Mouse (Mus musculus): ENCODE data around the gene Ccdc70.
"Not testable (repeated sequence)": the region's sequence is repeated elsewhere in the genome, so short reads cannot be mapped to it uniquely, and the experiment has no call there.

The Ccdc70 gene

DNA sequence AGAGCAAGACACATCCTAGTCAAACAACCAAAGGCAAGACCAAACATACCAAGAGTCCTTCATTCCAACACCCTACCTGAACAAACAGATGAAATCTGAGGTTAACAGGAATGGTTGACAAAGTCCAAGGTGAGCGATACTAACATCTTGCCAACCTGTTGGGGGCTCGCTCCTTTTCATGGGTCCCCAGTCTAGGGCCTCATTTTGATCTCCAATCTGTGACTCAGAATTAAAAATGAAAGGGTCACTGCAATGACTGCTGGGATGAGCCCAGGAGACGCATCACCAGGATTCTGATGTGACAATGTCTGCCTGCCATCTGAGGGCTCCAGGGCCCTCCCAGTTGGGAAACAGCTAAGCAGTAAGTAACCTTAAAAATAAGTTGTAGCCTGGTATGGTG is at the start of gene Ccdc70:
Ccdc70 (plus strand) TSS at position 301 of the 400 bp plus-strand sequence.
- Histone ChIP-seq H3K27me3 (ENCODE audit: control insufficient read depth, insufficient read depth, low read length, poor library complexity, severe bottlenecking) (no peaks in the 10 kb centered on the region), H3K36me3 (ENCODE audit: control insufficient read depth, insufficient read depth, low read length, poor library complexity, severe bottlenecking) (no peaks in the 10 kb centered on the region)
- DNase-seq (ENCODE audit: low read depth, low spot score): no peak

DNA sequence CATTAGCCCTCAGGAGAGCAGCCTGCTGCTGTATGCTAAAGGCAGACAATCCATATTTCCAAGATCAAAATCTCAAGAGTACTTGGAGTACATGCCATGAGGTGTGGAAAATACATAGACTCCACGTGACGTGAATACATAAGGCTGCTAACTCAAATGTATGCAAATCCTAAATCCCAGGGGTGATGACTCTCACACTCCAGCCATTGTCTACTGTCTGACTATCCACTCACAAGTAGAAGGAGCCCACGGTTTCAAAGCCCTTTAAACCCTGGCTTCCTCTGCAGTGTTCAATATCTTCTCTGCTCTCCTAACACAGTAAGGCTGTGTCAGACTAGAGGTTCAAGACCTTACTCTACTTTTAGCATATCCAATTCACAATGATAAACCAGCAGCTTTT is 38.8 kb upstream of the Ccdc70 start:
- not testable (repeated sequence) for DNase-seq (ENCODE audit: low read depth, low spot score); H3K36me3 ChIP-seq (ENCODE audit: control insufficient read depth, insufficient read depth, low read length, poor library complexity, severe bottlenecking); H3K27me3 ChIP-seq (ENCODE audit: control insufficient read depth, insufficient read depth, low read length, poor library complexity, severe bottlenecking)

DNA sequence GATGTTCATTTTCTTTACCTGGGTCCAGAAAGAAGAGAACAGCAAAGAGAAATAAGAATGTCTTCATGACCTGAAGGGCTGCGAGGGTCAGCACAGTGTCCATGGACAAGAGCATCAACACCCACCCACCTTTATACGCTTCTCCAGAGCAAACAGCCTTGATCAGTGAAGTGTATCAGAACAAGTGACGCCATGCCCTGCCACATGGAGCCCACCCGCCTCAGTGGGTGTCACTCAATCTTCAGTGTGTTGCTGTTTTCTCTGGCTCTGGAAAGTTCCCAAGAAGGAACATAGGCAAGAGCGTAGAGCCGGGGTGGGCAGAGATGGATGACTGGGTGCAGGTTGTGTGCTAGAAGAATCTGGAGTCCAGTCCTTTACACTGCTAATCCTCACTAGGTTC is 37.0 kb upstream of the Ccdc70 start, which contains the start of gene Defb15:
Defb15 (minus strand) TSS at position 101 of the 400 bp plus-strand sequence.
- no peak for DNase-seq (ENCODE audit: low read depth, low spot score)
- Histone ChIP-seq H3K27me3 (ENCODE audit: control insufficient read depth, insufficient read depth, low read length, poor library complexity, severe bottlenecking) (no peaks in the 10 kb centered on the region), H3K36me3 (ENCODE audit: control insufficient read depth, insufficient read depth, low read length, poor library complexity, severe bottlenecking) (no peaks in the 10 kb centered on the region)

DNA sequence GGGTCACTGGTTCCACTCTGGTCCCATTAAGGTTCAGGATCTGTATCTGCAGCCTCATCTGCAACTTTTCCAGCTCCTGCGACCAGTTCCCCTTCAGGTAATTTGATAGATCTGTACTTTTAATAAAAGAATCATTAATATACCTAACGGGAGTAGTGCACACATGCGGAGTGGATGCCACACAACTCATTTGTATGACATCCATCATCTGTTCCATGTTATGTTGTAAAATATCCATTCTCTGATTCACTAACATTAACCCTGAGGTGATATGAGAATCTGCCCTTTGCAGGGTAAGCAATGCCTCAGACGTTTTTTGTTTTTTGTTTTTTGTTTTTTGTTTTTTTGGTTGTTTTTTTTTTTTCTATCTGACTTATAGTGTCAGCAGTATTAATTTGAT is 31.5 kb upstream of the Ccdc70 start, which contains the start of gene Defb35:
Defb35 (plus strand) TSS at position 301 of the 400 bp plus-strand sequence.
- DNase-seq (ENCODE audit: low read depth, low spot score); H3K36me3 ChIP-seq (ENCODE audit: control insufficient read depth, insufficient read depth, low read length, poor library complexity, severe bottlenecking); H3K27me3 ChIP-seq (ENCODE audit: control insufficient read depth, insufficient read depth, low read length, poor library complexity, severe bottlenecking): not testable (repeated sequence)

DNA sequence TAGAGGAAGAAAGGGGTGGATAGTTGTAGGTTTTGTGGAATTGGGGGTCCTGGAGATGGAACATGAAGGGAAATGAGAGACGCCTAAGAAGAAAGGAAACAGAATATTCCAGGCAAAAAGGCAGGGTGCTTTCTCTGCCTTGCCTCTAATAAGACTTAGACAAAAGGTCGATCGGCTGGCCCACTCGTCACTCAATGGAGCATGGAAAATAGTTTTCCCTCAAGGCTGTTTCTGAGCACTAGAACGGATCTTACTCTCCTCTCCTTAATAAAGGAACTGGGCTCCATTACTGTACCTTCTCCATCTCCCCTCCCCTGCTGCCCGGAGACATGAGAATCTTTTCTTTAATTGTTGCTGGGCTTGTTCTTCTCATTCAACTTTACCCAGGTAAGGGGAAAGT is 23.1 kb upstream of the Ccdc70 start, which contains the start of gene Defb13:
Defb13 (plus strand) TSS at position 301 of the 400 bp plus-strand sequence.
- no peak for DNase-seq (ENCODE audit: low read depth, low spot score)
- Histone ChIP-seq H3K36me3 (ENCODE audit: control insufficient read depth, insufficient read depth, low read length, poor library complexity, severe bottlenecking) (no peaks in the 10 kb centered on the region), H3K27me3 (ENCODE audit: control insufficient read depth, insufficient read depth, low read length, poor library complexity, severe bottlenecking) (no peaks in the 10 kb centered on the region)

DNA sequence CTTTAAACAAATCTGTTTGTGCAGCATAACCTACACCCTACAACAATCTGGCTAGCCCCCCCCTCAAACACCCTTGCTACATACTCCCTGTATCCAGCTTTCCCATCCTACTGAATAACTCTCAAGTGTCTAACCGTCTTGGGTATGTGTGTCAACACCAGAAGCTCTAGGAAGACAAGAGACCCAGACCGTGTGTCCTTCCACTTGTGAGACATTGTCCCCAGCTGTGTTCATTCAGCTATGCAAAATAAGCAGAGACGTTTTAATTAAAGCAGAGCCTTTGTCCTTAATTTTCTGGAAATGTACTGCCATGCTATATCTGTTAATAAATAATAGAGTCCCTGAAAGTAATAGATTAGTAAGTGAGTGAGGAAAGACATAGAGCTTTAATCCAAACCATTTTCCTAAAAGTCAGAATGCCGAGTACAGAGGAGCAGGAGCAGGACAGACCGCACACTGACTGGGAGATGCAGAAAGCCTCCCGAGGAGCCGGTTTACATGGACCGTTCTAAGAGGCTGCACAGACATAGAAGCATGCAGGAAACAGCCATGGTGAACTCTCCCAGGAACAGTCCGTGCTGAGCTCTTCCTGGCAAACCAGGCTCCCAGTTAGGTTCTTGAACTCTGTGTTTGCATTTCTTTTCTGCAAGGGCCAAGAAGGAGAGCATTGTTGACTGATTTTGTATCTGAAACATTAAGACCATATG is 22.1 kb upstream of the Ccdc70 start:
- no peak for DNase-seq (ENCODE audit: low read depth, low spot score)
- H3K27me3 ChIP-seq (ENCODE audit: control insufficient read depth, insufficient read depth, low read length, poor library complexity, severe bottlenecking): no peaks in the 10 kb centered on the region
- H3K36me3 ChIP-seq (ENCODE audit: control insufficient read depth, insufficient read depth, low read length, poor library complexity, severe bottlenecking): no peaks in the 10 kb centered on the region

DNA sequence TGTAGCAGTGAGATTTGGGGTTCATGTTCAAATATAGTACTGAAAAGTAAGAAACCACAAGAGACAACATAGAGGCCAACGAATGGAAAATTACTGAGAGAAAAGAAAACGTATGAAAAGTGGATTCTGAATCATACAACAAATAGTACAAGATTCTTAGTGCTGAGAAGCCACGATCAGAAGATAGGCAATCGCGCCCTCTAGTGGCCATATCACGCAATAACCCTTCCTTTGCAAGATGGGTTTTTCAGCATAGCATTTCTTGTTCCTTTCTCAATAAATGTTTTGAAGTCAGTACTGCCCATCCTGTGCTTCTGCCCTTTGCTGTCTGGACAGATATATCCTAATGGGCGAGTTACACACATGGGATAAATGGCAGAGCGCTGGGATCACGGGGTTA is 14.3 kb upstream of the Ccdc70 start:
- DNase-seq (ENCODE audit: low read depth, low spot score): peak; percentile 18
- Histone ChIP-seq H3K27me3 (ENCODE audit: control insufficient read depth, insufficient read depth, low read length, poor library complexity, severe bottlenecking) (no peaks in the 10 kb centered on the region), H3K36me3 (ENCODE audit: control insufficient read depth, insufficient read depth, low read length, poor library complexity, severe bottlenecking) (no peaks in the 10 kb centered on the region)

DNA sequence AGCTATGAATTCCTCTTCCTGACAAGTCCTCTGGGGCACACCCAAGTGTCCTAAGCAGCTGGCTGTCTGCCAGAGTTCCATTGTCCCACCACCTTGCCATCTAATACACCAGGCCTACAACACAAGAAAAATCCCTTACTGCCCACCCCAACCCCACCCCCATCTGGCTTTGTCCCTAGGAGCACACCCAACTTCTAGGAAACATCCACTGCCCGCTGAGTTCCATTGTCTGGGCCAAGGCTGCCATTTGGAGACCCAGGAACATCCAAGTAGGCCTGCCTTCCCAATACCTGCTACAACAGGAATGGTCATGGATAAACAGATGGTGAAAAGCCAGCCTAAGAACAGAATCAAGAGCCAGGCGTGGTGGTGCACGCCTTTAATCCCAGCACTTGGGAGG is 13.2 kb upstream of the Ccdc70 start:
- Histone ChIP-seq H3K27me3 (ENCODE audit: control insufficient read depth, insufficient read depth, low read length, poor library complexity, severe bottlenecking) (no peaks in the 10 kb centered on the region), H3K36me3 (ENCODE audit: control insufficient read depth, insufficient read depth, low read length, poor library complexity, severe bottlenecking) (no peaks in the 10 kb centered on the region)
- DNase-seq (ENCODE audit: low read depth, low spot score): no peak

DNA sequence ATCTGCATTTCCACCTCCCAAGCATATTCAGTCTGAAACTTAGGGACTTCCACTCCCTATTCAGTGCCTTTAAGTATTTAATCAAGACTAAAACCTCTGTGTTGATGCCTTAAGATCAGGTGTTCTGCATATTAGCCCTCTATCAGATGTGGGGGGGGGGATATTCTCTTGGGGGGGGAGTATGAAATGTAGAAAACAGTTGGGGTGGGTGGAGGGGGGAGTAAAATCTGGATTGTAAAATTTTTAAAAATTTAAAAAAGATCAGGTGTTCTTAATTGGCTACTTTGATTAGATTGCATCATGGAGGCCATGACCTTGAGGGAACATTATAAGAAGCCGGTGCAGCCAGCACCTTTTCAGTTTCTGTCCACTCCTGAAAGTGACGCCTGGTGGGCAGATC is 11.2 kb upstream of the Ccdc70 start, which contains the start of gene Fam90a1a:
Fam90a1a (plus strand) TSS at position 301 of the 400 bp plus-strand sequence.
- H3K27me3 ChIP-seq (ENCODE audit: control insufficient read depth, insufficient read depth, low read length, poor library complexity, severe bottlenecking): no peaks in the 10 kb centered on the region
- no peaks in the 10 kb centered on the region for H3K36me3 ChIP-seq (ENCODE audit: control insufficient read depth, insufficient read depth, low read length, poor library complexity, severe bottlenecking)
- no peak for DNase-seq (ENCODE audit: low read depth, low spot score)

DNA sequence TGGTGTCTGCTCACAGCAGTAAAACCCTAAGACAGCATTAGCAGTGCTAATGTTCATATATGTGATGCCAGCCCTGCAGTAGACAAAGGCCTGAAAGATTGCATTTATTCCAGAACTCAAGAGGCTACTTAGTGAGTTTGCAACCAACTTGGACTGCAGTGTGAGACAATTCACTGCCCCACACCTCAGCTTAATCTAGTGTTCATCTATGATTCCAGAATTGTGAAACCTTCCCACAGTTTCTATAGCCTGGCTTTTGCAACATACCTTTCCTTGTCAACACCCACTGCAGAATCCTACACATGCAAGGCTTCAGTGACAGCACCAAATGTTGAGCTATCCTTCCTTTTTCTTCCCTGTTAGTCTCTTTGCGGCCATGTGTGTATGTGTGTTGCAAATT is 2.9 kb upstream of the Ccdc70 start:
- no peak for DNase-seq (ENCODE audit: low read depth, low spot score)
- Histone ChIP-seq H3K27me3 (ENCODE audit: control insufficient read depth, insufficient read depth, low read length, poor library complexity, severe bottlenecking) (no peaks in the 10 kb centered on the region), H3K36me3 (ENCODE audit: control insufficient read depth, insufficient read depth, low read length, poor library complexity, severe bottlenecking) (no peaks in the 10 kb centered on the region)

DNA sequence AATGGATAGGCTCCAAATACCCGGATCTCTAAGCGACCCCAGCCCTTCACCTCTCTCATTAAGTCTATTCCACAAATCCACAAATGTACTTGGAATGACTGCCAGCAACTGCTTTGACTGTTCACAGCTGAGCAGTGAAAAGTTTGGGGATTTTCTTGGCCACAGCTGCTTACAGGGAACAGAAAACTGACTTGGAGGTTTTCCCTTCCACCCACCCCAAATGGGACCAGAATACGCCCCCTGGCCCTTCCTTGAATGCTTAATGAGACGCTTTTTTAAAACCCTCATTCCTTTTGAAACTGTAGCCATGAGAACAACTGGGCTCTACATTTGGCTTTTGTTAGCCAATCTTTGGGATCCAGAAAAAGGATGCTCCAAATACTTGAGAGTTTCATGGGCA is 8.6 kb downstream of the Ccdc70 start:
- no peaks in the 10 kb centered on the region for H3K36me3 ChIP-seq (ENCODE audit: control insufficient read depth, insufficient read depth, low read length, poor library complexity, severe bottlenecking)
- no peak for DNase-seq (ENCODE audit: low read depth, low spot score)
- no peaks in the 10 kb centered on the region for H3K27me3 ChIP-seq (ENCODE audit: control insufficient read depth, insufficient read depth, low read length, poor library complexity, severe bottlenecking)

DNA sequence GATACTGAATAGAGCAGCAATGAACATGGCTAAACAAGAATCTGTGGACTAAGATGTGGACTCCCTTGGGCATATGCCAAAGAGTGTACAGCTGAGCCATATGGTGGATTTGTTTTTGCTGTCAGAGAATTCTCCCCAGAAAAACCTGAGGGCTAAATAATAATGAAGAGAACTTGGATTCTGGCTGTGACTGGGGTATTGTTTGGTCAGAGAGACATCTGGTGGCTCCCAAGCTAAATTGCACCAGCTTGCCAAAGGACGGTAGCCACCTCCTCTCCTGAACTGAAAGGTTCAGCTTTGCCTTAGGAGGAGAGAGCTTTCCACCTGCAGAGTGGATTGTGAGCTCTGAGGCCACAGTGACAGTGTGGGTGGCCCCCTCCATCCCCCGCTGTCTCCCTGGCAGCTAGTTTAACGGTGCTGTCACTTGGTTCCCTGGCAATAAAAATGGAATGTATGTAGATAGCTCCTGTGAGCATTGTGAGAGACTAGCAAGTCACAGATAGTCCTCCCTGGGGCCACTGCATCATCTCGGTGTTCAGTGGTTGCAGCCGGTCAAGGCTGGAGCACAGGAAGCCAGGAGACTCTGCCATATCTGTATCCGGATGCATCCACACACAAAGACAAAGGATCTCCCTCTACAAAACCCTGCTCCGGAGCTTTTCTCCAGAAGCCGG is 12.2 kb downstream of the Ccdc70 start:
- H3K36me3 ChIP-seq (ENCODE audit: control insufficient read depth, insufficient read depth, low read length, poor library complexity, severe bottlenecking): no peaks in the 10 kb centered on the region
- no peaks in the 10 kb centered on the region for H3K27me3 ChIP-seq (ENCODE audit: control insufficient read depth, insufficient read depth, low read length, poor library complexity, severe bottlenecking)
- no peak for DNase-seq (ENCODE audit: low read depth, low spot score)

DNA sequence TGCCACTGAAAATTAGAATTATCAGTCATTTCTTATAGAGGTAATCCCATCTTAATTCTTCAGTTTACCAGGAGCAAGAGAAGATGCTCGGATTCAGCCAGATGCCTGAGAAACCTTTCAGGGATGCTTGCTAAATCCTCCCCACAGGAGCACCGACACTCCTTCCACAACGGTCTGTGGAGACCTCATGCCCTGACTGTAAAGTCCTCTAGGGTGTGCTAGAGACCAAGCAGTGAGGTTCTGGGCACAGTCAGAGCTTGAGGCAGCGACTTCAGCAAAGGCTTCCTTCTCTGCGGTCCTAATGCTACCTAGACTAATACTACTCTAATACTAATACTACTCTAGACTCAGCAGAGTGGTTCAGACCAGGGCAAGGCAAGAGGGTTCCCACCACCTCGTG is 22.6 kb downstream of the Ccdc70 start:
- no peaks in the 10 kb centered on the region for H3K36me3 ChIP-seq (ENCODE audit: control insufficient read depth, insufficient read depth, low read length, poor library complexity, severe bottlenecking)
- H3K27me3 ChIP-seq (ENCODE audit: control insufficient read depth, insufficient read depth, low read length, poor library complexity, severe bottlenecking): no peaks in the 10 kb centered on the region
- peak; percentile 41 for DNase-seq (ENCODE audit: low read depth, low spot score)

DNA sequence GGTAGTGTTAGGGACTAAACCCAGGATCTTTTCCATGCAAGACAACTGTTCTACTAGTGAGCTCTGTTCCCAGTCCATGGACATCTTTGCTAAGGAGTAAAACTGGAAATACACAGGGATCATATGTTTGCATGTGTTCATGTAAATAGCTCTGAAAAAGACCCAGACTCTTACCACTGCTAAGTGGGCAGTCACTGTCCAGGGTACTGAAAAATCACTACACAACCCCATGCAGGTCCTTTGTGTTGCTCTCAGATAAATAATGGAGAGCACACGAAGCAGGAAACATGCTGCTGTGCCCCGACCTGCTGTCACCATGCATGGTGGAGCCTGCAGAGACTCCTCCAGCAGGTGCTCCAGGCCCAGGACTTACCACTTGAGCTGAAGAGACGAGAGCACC is 25.6 kb downstream of the Ccdc70 start:
- no peaks in the 10 kb centered on the region for H3K27me3 ChIP-seq (ENCODE audit: control insufficient read depth, insufficient read depth, low read length, poor library complexity, severe bottlenecking)
- no peak for DNase-seq (ENCODE audit: low read depth, low spot score)
- H3K36me3 ChIP-seq (ENCODE audit: control insufficient read depth, insufficient read depth, low read length, poor library complexity, severe bottlenecking): no peaks in the 10 kb centered on the region

DNA sequence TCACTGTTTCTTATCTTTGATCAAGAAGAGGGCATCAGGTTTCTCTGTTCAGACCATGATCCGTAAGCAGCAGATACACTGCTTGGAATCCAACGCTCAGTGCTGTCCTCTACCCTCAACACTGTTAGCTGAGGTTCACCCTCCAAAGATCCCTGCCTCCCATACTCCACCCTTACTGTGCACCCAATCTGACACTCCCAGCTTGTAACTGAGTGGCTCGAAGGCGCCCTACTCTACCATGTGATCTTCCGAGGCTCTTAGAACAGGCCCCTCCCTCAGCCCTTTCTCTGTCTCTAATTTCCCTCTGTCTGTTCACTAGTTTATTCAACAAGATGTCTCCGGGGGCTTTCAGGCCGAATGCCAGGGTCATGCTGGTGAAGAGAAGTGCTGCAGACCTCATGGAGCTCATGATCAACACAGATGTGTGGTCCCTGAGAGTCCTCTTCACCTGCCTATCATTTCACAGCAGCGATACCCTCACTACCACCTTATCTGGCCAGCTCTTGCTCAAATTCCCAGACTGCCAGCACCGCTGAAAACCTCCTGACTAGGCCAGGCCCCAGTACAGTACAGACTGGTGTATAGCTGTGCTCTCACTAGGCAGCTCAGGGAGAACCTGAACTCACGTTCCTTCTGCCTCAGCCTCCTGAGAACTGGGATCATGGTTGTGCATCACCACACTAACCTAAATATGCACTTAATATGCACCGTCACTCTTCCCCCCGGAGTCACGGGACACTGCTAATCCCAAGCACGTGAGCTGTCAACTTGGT is 35.4 kb downstream of the Ccdc70 start:
- Histone ChIP-seq H3K36me3 (ENCODE audit: control insufficient read depth, insufficient read depth, low read length, poor library complexity, severe bottlenecking) (no peaks in the 10 kb centered on the region), H3K27me3 (ENCODE audit: control insufficient read depth, insufficient read depth, low read length, poor library complexity, severe bottlenecking) (no peaks in the 10 kb centered on the region)
- no peak for DNase-seq (ENCODE audit: low read depth, low spot score)

All from splenic B cell, adult 2 months (primary cell).